Mouse (Mus musculus): ENCODE data around the gene Btd.

- TF ChIP-seq POLR2A (IDR thresholded peaks at IDR 0.05; ENCODE audit: insufficient read depth, low read depth, low read length), result no peak
- no peak for TF ChIP-seq CTCF (IDR thresholded peaks at IDR 0.05)
- TF ChIP-seq EP300 (IDR thresholded peaks at IDR 0.05; ENCODE audit: insufficient read depth, low read depth, low read length), result no peak
These were observed 56.9 kb downstream of the Btd start for GRCm38 (mm10) chr14:31697755-31698154.

Measured in heart, adult 2 months (tissue).